Mouse (Mus musculus): ENCODE data around the gene Itga11. TPM values are rescaled to one million over a fixed set of nuclear protein-coding genes. Genes with fewer than 3 reads are reported as not detected.
"Not testable (repeated sequence)": the region's sequence is repeated elsewhere in the genome, so short reads cannot be mapped to it uniquely, and the experiment has no call there.

Gene Itga11
- total RNA-seq, 2 experiments from 2014 or later, result 5.4 to 9.0 TPM

- DNase-seq, result no peak
These were observed 140.4 kb downstream of the Itga11 start for GRCm38 (mm10) chr9:62817828-62818614.

GRCm38 (mm10) chr9:62819494-62819893 is 141.9 kb downstream of the Itga11 start:
- DNase-seq, result no peak

- DNase-seq, result not testable (repeated sequence)
These were observed 142.3 kb downstream of the Itga11 start for GRCm38 (mm10) chr9:62819910-62820309.

GRCm38 (mm10) chr9:62820829-62821228 is 143.2 kb downstream of the Itga11 start:
- no peak for DNase-seq

- no peak for DNase-seq
These were observed 144.2 kb downstream of the Itga11 start for GRCm38 (mm10) chr9:62821811-62822210.

GRCm38 (mm10) chr9:62825791-62826393 is 148.3 kb downstream of the Itga11 start:
- no peak for DNase-seq

GRCm38 (mm10) chr9:62826456-62826855 is 148.8 kb downstream of the Itga11 start:
- no peak for DNase-seq

GRCm38 (mm10) chr9:62827939-62828652 is 150.5 kb downstream of the Itga11 start:
- DNase-seq, result no peak

GRCm38 (mm10) chr9:62828662-62829086 is 151.0 kb downstream of the Itga11 start:
- peak; percentile 95 for DNase-seq

GRCm38 (mm10) chr9:62829877-62830276 is 152.3 kb downstream of the Itga11 start:
- no peak for DNase-seq

Other genes with a start within 250 kb of the Itga11 start
- 10 to 100 TPM; 10.6 to 12.4 TPM for gene Coro2b, start 140.8 kb upstream of the Itga11 start, total RNA-seq (2021)
- 10 to 100 TPM; 20.2 to 24.2 TPM for gene Fem1b, start 134.1 kb downstream of the Itga11 start, total RNA-seq (2021)
- gene Cln6, start 161.0 kb downstream of the Itga11 start, total RNA-seq (2021), result 10 to 100 TPM; 12.1 to 13.1 TPM
- 1 to 10 TPM; 7.1 TPM for gene Calml4, start 180.3 kb downstream of the Itga11 start, total RNA-seq (2021)